Mouse (Mus musculus): Measurements from ENCODE around the gene Fnip2.

DNA sequence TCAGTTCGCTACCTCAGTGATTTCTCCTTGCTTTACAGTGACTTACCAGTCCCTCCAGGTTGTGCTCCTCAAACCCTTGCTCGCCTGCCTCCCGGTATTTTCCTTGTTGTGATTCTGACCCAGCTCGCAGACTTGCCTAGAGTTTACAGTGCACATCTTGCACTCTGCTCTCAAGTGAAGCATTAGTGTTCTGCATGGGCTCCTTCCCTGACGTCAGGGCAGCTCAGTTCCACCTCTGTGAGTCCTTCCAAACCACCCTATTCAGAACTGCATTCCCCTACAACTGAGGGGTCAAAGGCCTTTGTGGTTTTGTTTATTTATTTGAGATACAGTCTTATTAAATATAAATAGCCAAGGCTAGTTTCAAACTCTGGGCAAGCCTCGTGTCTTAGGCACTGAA, 10.6 kb upstream of the Fnip2 start:
- no peak for TF ChIP-seq CTCF (IDR thresholded peaks at IDR 0.05; ENCODE audit: low read depth)
- TF ChIP-seq EP300 (IDR thresholded peaks at IDR 0.05; ENCODE audit: low read depth) = no peak
